Mouse (Mus musculus) brain, embryonic 14.5 days (tissue): ENCODE data around the gene Slc22a16. TPM values are rescaled to one million over a fixed set of nuclear protein-coding genes. Genes with fewer than 3 reads are reported as not detected.

Source experiments
- DNase-seq: peaks from one replicate; pipeline ENCODE4 v3.0.0-alpha.2; 2011; ENCODE audit warnings: low read depth
- CTCF ChIP-seq: fragments of 200-500 bp; IDR thresholded peaks from 2 replicates; pipeline ENCODE4 v1.5.1; 2012; ENCODE audit warnings: inconsistent platforms, mild to moderate bottlenecking, moderate library complexity, borderline replicate concordance; ENCODE audit not compliant: insufficient read depth, insufficient read length; ENCODE audit errors: extremely low read depth
- POLR2A ChIP-seq: fragments of 200-500 bp; IDR thresholded peaks from 2 replicates; pipeline ENCODE4 v1.6.1; 2012; ENCODE audit warnings: mild to moderate bottlenecking, inconsistent platforms, borderline replicate concordance; ENCODE audit not compliant: poor library complexity, insufficient read depth, insufficient read length, severe bottlenecking; ENCODE audit errors: extremely low read depth
- polyA plus RNA-seq: library from polyadenylated mRNA; depleted of rRNA; stranded (reverse); fragments of >200 nt; gene quantifications from 2 replicates; pipeline ENCODE4 v1.2.3, GENCODE M21; 2012

The Slc22a16 gene
- polyA plus RNA-seq, 1 experiment: not detected

DNA sequence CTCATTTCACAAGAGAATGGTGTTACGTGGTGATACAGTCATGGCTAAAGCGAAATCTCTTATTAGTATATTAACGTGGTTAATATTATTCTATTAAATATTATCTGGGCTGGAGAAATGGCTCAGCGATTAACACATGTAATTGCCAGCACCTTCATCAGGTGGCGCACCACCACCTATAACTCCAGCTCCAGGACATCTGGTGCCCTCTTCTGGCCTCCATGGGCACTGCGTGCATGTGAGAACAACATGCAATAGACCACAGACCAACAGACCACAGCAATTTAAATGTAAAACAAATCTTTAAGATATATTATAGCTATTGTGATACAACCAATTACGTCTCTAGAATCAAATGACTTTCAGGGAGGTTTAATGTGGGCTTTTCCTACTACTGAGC, 59.0 kb downstream of the Slc22a16 start:
- TF ChIP-seq CTCF (peak; percentile 55; the same call in 1 of the 2 replicates), POLR2A (no peak)
- DNase-seq: peak; percentile 26

DNA sequence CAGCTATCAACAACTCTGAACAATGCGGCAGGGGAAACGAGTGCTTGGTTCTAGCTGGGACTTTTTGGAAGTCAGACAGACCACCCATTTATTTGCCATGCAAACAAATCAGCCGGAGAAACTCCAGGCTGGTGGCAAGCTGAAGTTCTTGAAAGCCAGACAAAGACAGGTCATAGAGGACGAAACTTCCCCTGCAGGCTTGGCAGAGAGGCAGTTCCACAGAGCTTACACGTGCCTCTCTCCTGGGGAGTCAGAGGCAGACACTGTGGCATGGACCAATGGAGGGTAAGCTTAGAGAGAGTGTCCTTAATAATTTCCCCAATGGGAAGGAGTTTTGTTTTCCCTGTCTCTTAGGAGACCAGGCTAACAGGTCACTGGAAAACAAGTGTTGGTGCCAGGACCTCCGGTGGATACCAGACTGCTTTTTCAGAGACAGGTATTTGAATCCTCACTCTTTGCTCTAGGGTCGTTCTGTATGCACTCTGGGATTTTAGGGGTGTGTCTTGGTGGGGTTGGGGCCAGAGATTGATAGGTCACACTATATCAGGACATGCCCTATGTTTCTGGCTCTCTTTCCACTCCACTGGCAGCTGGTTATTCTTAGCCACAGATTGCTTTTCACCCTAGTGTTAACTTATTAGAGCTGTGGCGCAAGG, 59.6 kb downstream of the Slc22a16 start, which contains the start of gene Ddo:
TSS of gene Ddo (plus strand) at position 356 of the 656 bp plus-strand sequence.
- TF ChIP-seq CTCF: no peak
- no peak for TF ChIP-seq POLR2A

DNA sequence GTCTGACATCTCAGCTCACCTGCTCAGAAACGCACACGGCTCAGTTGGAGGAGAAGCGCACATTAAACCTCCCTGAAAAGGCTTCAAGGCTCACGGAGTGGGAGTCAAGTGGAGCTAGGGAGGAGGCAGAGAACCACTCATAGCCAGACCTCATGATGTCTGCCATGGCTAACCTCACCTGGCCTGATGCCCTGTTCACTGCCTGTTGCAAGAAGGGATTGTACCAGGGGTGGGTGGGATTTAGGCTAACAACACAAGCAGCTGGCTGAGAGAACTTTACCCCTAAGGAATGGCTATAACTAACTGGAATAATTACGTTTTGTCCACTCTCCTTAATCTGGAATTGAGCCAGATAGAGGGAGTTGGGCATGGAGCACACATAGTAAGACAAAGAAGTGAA, 60.3 kb downstream of the Slc22a16 start:
- DNase-seq: peak; percentile 17
- no peak for TF ChIP-seq POLR2A
- TF ChIP-seq CTCF: no peak

More for the DNA sequence above, 59.6 kb downstream of the Slc22a16 start, which contains the start of gene Ddo:
- peak; percentile 44 for DNase-seq

GRCm38 (mm10) chr10:40630961-40631360, 60.8 kb downstream of the Slc22a16 start:
- DNase-seq: no peak
- TF ChIP-seq POLR2A: no peak
- TF ChIP-seq CTCF: no peak

DNA sequence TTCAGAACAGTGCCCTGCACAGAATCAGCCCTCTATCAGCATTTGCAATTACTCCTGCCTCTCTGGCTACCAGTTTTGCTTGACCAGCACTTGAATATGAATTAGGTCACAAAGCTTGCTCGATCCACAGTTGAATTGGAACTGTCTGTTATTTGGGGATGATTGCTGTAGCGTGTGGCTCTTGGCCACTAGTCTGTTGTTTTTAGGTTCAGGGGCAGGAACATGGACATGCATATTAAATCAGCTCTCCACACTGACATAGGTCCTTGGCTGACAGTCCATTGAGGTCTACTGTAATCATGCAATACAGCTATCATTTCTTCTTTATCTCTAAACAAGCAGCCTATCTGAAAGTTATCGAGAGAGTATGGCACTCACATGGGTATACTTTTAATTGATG, 62.0 kb downstream of the Slc22a16 start:
- peak; percentile 41 for DNase-seq
- no peak for TF ChIP-seq POLR2A
- TF ChIP-seq CTCF: no peak

DNA sequence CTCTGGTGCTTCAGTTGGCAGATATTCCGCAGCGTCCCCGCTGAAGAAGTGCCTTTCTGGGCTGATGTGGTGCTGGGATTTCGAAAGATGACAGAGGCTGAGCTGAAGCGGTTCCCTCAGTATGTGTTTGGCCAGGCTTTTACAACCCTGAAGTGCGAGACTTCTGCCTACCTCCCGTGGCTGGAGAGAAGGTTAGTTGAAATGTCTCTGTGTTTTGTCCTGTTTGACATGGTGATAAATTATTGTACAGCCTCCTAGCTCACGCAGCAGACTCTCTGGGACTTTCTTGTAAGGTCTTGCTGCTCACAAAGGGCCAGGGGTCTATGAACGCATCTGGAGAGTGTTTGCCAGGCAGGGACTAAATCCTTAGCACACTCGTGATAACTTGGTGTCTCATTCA, 67.2 kb downstream of the Slc22a16 start:
- TF ChIP-seq POLR2A: no peak
- TF ChIP-seq CTCF: no peak
- no peak for DNase-seq

DNA sequence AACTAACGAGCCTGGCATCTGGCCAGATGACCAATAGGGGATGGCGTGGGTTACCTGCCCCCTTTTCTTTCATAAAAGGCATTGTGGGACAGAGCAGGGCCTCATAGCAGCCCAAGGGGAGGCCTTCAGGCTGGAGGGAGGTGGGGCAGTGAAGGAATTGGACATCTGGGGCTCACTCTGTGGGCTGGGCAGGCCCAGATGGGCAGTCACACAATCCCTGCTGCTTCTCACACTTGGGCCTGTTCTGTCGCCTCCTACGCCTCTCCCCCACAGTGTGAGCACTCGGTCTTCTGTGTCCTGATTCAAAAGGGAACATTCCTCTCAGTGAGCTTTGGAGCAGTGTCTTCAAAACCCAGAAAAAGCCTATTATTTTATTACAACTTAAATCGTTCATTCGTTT, 68.1 kb downstream of the Slc22a16 start:
- TF ChIP-seq CTCF (no peak), POLR2A (no peak)

GRCm38 (mm10) chr10:40638823-40639819, 69.0 kb downstream of the Slc22a16 start:
- TF ChIP-seq POLR2A: no peak
- peak; percentile 27; the same call in 1 of the 2 replicates for TF ChIP-seq CTCF
- peak; percentile 45 for DNase-seq

More for the DNA sequence above, 68.1 kb downstream of the Slc22a16 start:
- peak; percentile 47 for DNase-seq

DNA sequence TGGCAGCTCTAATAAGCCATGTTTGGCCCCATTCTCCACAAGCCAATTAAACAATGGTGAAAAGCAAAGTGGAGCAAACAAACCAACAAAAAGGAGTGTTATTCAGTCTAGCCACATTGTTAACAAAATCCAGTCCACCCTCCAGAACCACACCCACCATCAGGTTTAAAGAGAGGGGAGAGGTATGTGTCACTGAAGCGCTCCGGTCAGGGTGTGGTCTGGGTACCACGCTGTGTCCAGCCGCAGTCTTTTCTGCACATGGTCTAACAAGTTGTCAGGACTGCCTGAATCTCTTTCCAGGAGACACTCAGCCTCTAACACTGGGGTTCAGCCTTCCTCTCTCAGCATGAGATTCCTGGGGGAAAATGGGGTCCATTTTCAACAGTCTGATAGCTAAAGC, 70.3 kb downstream of the Slc22a16 start:
- no peak for TF ChIP-seq CTCF
- TF ChIP-seq POLR2A: no peak
- no peak for DNase-seq

- DNase-seq: no peak
- TF ChIP-seq CTCF: no peak
- TF ChIP-seq POLR2A: no peak
Measured at GRCm38 (mm10) chr10:40641901-40642300, 71.8 kb downstream of the Slc22a16 start.

DNA sequence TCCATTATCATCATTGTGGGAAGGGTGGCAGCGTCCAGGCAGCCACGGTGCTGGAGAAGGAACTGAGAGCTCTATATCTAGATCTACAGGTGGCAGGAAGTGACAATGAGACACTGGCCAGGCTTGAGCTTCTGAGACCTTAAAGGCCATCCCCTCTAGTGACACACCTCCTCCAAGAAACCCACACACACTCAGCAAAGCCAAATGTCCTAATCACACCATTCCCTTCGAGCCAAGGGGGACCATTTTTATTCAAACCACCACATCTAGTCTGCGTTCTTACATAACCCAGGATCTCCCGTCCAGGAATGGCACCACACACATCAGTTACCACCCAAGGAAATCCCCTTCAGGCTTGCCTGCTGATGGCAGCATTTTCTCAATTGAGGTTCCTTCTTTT, 73.0 kb downstream of the Slc22a16 start:
- no peak for DNase-seq
- no peak for TF ChIP-seq POLR2A
